Mouse (Mus musculus): ENCODE measurements at regions not wholly inside any gene's neighbourhood (a gene's known extent, or its start where the extent isn't known, plus 50 kb on each side); places are given as distances from the start of the nearest gene placed in this dataset.

DNA sequence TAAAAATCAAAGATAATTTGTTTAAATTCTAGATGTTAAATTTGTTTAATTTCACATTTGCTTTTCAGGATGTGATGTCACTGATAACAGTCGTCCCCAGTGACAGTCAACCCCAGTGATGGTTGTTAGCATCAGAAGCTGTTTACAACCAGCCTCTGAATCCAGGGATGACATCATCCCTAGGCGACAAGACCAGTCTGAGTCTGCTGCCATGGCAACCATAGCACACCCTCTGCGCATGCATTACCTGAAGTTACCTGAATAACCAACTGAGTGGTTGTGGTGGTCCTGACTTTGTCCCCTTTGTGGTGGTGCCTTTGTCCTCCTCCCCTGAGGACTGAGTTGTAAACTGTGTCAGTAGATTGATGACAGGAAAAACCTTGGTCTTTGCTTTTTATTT, 92.0 kb upstream of the Zfp644 start:
- DNase-seq (ENCODE audit: low spot score): no peak

DNA sequence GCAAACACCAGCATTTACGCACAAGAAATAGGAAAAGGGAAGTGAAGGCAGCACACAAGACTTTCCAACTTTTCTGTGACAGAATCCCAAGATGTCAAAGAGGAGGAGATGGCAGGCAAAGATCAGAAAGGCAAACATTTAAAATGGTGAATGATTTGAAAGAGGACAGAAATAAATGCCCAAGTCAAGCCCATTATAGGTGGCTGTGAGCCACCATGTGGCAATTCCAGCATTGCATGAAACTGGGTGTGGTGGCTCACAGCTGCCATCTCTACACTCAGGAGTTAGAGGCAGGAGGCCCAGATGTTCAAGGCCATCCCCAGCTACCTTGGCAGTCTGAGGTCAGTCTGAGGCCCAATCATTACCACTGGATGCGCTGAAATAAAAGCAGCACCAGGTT, 88.0 kb upstream of the Zfp644 start:
- no peak for DNase-seq (ENCODE audit: low spot score)

DNA sequence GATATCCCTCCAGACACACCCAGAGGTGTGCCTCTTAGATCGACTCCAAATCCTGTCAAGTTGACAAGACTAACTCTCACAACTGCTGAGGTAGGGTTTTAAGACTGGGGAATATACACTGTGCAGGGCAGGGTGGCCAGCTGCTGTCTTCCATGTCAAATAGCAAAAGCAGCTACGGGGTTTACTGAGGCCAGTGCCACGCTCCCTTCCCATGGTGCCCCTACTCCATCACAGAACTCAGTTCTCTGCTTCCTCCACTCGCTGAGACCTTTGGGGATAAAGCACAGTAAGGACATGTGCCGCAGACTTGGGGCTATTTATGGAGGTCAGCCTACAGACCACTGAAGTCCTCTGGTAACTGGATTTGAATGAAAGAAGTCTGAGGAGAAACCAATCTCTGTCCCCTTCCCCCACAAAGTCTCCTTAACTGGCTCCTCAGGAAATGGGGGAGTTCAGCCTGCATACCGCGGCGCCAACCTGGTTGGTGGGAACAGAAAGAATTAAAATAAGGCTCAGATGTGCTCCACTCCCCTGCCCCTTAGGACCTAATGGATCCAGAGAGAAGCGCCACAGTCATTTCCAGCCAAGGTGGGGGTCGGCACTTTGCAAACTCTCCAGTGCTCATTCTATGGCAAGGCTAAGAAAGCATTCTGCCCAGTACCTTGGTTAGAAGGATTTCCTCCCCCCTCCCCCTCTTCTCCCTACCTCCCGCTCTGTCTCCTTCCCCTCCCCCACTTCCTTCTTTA, 87.0 kb upstream of the Zfp644 start:
- no peak for DNase-seq (ENCODE audit: low spot score)

DNA sequence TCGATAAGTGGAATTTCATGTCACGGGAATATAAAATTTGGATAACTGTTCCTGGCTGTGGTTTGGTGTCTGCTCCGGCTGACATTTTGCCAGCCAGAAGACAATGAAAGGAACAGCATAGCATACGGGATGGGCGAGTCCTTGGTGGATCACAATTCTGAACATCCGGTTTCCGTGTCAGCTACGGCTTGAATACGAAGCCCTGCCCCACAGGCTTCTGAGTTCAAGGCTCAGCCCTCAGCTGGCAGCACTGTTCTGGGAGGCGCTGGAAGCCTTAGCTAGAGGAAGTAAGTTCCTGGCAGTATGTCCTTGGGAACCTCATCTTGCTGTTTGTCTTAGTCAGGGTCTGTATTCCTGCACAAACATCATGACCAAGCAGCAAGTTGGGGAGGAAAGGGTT, 83.7 kb upstream of the Zfp644 start:
- no peak for DNase-seq (ENCODE audit: low spot score)

DNA sequence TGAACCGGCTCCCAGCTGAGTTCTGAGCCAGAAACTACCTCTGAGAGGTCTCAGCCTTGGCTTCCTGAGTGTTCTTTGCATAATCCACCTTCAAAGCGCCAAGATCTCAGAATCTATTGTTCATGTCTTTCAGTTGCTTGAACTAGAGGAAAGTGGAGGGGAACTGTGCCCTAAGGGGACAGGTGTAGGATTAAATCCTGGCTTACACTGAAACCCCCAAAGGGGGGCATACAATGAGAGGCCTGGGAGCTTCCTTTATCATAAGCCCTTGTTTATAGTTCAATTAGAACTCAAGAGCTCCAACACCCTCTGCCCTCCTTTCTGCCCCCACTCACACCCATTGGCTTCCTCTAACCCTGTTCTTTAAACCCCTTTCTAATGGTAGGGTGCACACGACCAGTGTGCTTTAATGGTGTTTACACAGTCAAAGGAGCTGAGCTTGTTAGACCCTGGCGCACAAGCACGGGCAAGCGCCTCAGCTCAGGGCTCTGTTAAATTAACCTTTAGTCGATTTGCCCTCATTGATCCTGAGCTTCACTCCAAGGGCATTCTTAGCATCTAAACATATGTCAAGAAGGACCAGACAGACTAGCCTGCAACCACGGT, 81.2 kb upstream of the Zfp644 start:
- DNase-seq (ENCODE audit: low spot score): no peak

DNA sequence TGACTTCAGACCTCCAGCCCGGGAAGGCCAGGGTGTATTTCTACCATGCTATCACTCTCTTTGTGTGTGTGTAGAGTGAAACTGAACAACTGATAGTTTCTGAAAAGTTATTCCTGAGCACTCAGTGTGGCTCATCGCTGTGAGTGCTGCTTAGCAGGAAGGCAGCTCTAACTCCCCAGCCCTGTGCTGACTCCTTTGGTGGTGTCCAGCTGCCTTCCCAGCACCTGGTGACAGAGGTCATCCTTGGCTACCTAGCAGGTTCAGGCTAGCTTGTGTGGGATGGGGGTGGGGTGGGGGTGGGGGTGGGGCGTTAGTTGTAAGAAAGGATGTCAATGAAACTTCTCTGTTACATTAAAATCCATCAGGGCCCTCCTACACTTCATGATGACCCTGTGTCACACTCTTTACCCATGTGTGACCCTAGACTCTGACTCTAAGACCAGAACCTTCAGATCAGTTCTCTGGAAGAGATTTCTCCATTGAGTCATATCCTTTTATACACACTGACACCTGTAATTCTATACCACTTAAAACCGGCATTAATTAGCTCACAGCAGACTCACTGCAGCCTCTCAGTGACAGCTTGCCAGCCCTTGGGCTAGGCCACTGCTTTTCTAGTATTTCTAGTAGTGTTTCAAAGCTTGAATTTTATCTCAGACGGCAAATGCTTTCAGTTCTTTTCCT, 78.1 kb upstream of the Zfp644 start:
- no peak for DNase-seq (ENCODE audit: low spot score)

DNA sequence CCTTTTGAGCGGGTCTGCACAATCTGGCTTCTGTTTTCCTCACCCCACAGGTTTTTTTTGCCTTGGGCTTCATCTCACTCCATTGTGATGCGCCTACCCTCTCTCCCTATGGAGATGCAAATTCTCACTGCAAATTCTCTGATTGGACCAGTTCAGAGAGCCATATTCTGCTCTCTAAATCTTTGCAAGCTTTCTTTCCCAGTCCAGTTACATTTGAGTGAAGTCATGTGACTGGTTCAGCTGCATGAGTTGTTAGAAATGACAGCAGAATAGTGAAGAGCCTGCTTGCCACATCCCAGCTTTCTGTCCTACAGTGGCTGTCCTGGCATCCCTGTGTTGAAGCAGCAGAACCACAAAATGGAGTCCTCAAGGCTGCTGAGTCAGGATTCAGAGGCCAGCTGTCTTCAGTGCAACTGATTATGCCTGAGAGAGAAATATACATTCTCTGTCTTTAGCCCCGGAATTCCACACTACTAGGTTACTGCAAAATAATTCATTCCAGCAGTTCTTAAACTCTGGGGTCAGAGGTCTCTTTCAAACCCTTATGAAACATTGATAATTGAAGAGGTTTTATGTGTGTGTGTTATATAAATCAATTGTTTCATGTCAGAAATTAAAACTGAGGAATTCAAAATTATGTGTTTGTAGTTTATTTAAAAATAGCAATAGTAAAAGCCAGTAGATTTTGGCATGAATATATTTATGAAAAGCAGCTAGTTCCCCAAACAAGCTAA, 76.3 kb upstream of the Zfp644 start:
- DNase-seq (ENCODE audit: low spot score): no peak

DNA sequence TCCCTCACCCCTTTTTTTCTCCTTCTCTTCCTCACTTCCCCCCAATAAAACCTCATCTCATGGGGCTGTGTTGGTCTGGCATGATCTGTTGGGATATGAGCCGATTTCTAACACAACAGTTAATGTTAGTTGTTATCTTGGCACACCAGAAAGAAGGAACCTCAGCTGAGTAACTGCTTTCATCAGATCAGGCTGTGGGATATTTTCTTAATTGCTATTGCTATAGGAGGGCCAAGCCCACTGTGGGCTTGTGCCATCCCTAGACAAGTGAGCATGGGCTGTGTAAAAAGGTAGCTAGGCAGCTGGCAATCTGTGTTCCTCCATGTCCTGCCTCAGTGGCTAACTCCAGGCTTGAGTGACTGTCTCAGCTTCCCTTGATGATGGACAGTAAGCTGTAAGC, 73.9 kb upstream of the Zfp644 start:
- no peak for DNase-seq (ENCODE audit: low spot score)

DNA sequence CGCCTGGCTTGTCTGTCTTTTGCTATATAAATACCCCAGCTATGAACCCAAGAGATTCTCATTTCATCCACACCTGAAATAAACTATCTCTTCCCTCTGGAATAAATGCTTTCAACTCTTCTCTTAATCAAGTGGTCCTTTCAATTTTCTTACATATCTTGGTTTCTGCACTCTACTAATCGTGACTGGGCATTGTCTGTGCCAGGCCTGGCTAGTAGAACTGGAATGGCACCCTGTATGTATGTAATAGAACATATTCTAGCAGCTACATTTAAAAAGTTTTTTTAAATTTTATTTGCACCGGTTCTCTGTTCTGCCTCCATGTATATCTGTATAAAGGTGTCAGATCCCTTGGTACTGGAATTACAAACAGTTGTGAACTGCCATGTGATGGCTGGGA, 68.2 kb upstream of the Zfp644 start:
- DNase-seq (ENCODE audit: low spot score): no peak

DNA sequence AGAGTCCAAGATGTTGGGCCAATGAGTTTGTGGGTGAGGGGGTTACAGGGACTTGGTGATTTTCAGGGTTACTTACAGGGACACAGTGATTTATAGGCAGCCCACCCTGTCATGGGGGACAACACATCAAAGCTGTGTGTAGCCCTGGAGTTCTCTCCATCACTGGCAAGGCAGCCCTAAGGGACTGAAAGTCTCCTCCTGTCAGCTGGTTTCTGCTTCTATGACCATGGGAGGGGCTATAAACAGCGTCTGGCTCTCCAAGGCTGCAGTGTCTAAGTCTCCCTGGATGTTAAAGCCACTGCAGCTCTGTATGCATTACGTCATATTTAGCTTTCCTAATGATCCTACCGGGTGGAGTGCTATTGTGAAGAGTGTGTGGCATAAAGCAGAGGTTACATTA, 66.2 kb upstream of the Zfp644 start:
- no peak for DNase-seq (ENCODE audit: low spot score)

DNA sequence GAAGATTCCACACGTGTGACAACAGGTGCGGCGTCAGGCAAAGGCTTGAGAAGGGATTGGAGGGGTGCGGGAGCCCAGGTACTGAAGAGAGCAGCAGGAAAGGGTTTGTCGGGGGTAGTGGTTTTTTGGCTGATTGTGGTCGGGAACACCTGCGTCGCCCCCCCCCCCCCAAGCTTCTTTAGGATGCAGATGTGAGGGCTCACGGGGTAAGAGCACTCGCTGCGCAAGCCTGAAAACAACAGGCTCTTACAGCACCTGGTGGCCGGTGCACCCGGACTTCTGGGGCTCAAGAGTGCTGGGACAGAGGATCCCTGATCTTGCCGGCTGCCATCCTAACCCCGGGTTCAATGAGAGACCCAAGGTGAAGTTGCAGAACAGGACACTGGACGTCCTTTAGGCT, 60.9 kb upstream of the Zfp644 start:
- no peak for DNase-seq (ENCODE audit: low spot score)

DNA sequence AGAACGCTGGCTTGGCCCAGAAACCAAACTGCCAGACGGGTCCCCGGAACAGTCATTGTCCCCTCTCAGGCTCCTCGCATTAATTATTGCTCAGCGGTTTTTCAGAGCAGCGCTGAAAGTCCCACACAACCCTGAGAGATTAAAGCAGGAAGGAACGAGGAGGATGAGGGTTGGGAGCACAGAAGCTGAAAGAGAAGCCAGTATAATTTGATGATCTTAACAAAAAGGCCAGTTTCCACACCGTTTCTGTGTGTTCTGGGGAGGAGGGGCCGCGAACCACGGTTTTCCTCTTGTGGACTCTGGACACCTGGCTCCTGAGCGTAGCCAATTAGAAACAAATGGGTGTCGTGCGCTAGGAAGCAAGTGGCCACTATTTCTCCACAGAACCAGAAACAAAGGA, 60.3 kb upstream of the Zfp644 start:
- DNase-seq (ENCODE audit: low spot score): no peak

DNA sequence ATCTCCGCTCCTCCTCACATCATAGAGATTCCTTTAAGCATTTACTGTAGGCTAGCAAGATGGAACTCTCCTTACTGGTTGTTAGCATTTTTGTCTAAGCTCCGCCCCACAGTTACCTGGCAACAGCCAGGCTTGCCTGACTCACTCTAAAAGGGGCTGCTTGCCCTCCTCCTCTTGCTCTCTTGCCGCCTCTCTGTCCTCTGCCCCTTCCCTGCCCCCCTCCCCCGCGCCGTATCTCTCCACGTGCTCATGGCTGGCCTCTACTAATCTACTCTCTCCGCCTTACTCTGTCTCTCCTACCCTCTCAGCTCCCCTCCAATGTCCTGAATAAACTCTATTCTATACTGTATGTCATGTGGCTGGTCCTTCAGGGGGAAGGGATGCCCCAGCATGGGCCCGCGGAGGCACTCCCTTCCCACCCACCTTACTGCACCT, 59.9 kb upstream of the Zfp644 start:
- DNase-seq (ENCODE audit: low spot score): peak; percentile 20

DNA sequence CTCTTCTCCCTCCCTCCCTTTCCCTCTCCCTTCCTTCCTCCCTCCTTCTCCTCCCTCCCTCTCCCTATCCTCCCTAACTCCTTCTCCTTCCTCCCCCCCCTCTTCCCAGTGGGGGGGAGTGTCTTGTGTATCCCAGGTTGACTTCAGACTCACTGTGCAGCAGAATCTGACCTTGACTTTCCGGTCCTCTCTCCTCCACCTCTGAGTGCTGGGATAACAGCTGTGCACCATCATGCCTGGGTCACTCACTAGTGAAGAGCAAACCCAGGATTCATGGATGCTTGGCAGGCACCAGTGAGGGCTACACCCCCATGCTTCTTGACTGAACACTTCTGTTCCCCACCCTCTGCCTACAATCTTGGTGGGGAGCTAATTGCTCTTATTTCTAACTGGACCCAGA, 56.2 kb upstream of the Zfp644 start:
- no peak for DNase-seq (ENCODE audit: low spot score)

DNA sequence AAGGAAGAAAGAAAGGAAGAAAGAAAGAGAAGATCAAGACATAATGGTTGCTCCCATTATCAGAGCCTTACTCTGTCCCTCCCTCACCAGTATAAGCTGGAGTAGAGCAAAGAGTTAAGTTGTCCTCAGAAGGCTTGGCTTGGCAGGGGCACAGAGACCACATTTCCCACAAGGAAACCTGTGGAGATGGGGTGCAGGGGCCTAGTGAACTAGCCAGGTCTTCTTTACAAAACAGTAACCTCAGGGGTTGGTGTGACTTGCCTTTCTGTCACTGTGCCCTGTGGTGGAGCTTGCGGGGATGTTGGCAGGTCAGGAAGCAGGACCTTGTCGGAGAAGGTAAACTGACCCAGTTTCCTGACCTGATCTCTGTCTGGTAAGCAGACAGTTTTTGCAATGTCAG, 53.1 kb upstream of the Zfp644 start:
- no peak for DNase-seq (ENCODE audit: low spot score)

DNA sequence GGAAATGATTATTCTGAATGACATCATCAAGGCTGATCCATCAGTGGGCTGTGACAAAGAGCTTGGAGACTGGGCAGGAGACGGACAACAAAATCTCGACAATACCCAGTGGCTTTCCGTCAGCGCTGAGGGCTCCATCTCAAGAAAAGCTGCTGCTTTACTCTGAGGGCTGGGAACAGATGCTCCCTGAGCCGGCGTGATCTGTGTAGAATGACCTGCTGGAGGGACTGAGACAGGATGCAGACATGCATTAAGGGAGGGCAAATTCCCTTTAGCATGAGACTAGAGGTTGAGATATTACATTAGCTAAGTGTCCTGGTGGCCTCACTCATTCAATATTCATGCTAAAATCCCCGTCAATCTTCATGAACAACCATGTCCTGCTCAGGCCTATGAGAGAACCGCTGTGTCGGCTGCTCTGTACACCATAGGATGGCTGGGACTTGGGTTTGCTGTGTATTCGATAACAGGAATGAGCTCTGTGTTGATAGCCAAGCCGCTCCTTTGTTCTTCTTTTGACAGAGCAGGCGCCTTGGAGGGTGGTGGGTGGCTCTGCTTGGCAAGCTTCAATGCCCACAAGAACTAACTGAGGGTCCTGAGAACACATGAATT, 51.5 kb upstream of the Zfp644 start:
- DNase-seq (ENCODE audit: low spot score): no peak
